15 mouse cellular contexts compared by ENCODE assay signal in genomic region chr7:88310398-88311180, GRCm38 (mm10).
"Had no signal": no experiment of that assay in that cellular context is flagged by ENCODE, and none has a peak within 500 bp of the region (broad histone marks: within the 10 kb centered on the region; RNA-seq: fewer than 3 reads in every experiment).

No protein-coding gene starts in this region.

- H3K36me3 ChIP-seq: limb, embryonic 15.5 days; midbrain, embryonic 15.5 days; neural tube, embryonic 13.5 days had no signal

- DNase-seq: kidney, adult 11 months; kidney, postnatal 25 days; layer of hippocampus, adult 9-11 months; layer of hippocampus, postnatal 36 days; liver, embryonic 13.5 days; lung, adult 18-20 months; lung, postnatal 4 days; right cerebral cortex, postnatal 14 days; thymus, postnatal 4 days had no signal

- H3K4me2 ChIP-seq: limb, embryonic 15.5 days; liver, embryonic 13.5 days; midbrain, embryonic 11.5 days; midbrain, embryonic 15.5 days; neural tube, embryonic 13.5 days had no signal

- H3K9me3 ChIP-seq: limb, embryonic 15.5 days; liver, embryonic 13.5 days; megakaryocyte, embryonic 14.5 days; midbrain, embryonic 15.5 days; neural tube, embryonic 13.5 days had no signal

- ATAC-seq: midbrain, embryonic 15.5 days had no signal

- H3K27me3 ChIP-seq: limb, embryonic 15.5 days; liver, embryonic 13.5 days; megakaryocyte, embryonic 14.5 days; midbrain, embryonic 15.5 days; neural tube, embryonic 13.5 days had no signal

- H3K27ac ChIP-seq: limb, embryonic 15.5 days; liver, embryonic 13.5 days; midbrain, embryonic 15.5 days; neural tube, embryonic 13.5 days; stomach, postnatal 0 days had no signal

- H3K4me3 ChIP-seq: limb, embryonic 15.5 days; liver, embryonic 13.5 days; megakaryocyte, embryonic 14.5 days; midbrain, embryonic 15.5 days; neural tube, embryonic 13.5 days had no signal

- H3K9ac ChIP-seq: limb, embryonic 15.5 days; liver, embryonic 13.5 days; midbrain, embryonic 15.5 days; neural tube, embryonic 13.5 days had no signal

- H3K4me1 ChIP-seq: limb, embryonic 15.5 days; liver, embryonic 13.5 days; midbrain, embryonic 15.5 days; neural tube, embryonic 13.5 days had no signal
